Mouse (Mus musculus) CH12.LX (cell line): ENCODE measurements around the gene Gimap7.

Experiments used
- CHD2 ChIP-seq: IDR thresholded peaks from 2 replicates; pipeline ENCODE4 v1.6.1; 2011; ENCODE audit warnings: low read length, improper control_type of control experiment
- CTCF ChIP-seq, 2 experiments: IDR thresholded peaks in 1 of 2; conservative IDR thresholded peaks in 1 of 2; 2 replicates each; pipeline ENCODE4 v1.5.1; 2011 to 2012; ENCODE audit warnings: low read depth in 2 of 2, low read length in 2 of 2, improper control_type of control experiment in 1 of 2, inconsistent platforms in 1 of 2, mild to moderate bottlenecking in 1 of 2, moderate library complexity in 1 of 2
- ELF1 ChIP-seq: IDR thresholded peaks from 2 replicates; pipeline ENCODE4 v1.6.1; 2014; ENCODE audit warnings: low read depth, mild to moderate bottlenecking, inconsistent platforms, low read length, improper control_type of control experiment
- EP300 ChIP-seq: IDR thresholded peaks from 2 replicates; pipeline ENCODE4 v1.6.1; 2011; ENCODE audit warnings: low read length, improper control_type of control experiment
- MAFK ChIP-seq: IDR thresholded peaks from 2 replicates; pipeline ENCODE4 v1.6.1; 2011; ENCODE audit warnings: low read length, improper control_type of control experiment; ENCODE audit not compliant: insufficient replicate concordance
- MAX ChIP-seq: IDR thresholded peaks from 2 replicates; pipeline ENCODE4 v1.6.1; 2011; ENCODE audit warnings: low read length, improper control_type of control experiment
- NELFE ChIP-seq: IDR thresholded peaks from 2 replicates; pipeline ENCODE4 v1.6.1; 2011; ENCODE audit warnings: low read depth, low read length, improper control_type of control experiment
- NRF1 ChIP-seq: IDR thresholded peaks from 2 replicates; pipeline ENCODE4 v1.6.1; 2014; ENCODE audit warnings: low read depth, mild to moderate bottlenecking, inconsistent platforms, low read length, improper control_type of control experiment, moderate library complexity
- PAX5 ChIP-seq: IDR thresholded peaks from 2 replicates; pipeline ENCODE4 v1.6.1; 2012; ENCODE audit warnings: low read length, inconsistent platforms, mixed read lengths
- POLR2A ChIP-seq: IDR thresholded peaks from 2 replicates; pipeline ENCODE4 v1.6.1; 2011; ENCODE audit warnings: low read depth, mild to moderate bottlenecking, improper control_type of control experiment, low read length
- POLR2AphosphoS2 ChIP-seq: IDR thresholded peaks from 2 replicates; pipeline ENCODE4 v1.6.1; 2011; ENCODE audit warnings: low read depth, low read length, improper control_type of control experiment
- SMC3 ChIP-seq: IDR thresholded peaks from 2 replicates; pipeline ENCODE4 v1.6.1; 2011; ENCODE audit warnings: low read depth, low read length, improper control_type of control experiment
- USF1 ChIP-seq: IDR thresholded peaks from 2 replicates; pipeline ENCODE4 v1.6.1; 2014; ENCODE audit warnings: low read depth, mild to moderate bottlenecking, inconsistent platforms, low read length, improper control_type of control experiment
- ZMIZ1 ChIP-seq: IDR thresholded peaks from 2 replicates; pipeline ENCODE4 v1.6.1; 2012; ENCODE audit warnings: low read depth, mild to moderate bottlenecking, inconsistent platforms, low read length, improper control_type of control experiment

GRCm38 (mm10) chr6:48685694-48686665, 32.4 kb upstream of the Gimap7 start:
- TF ChIP-seq CTCF (conservative IDR thresholded peaks at IDR 0.05 in 1 of 2, IDR thresholded peaks at IDR 0.05 in 1 of 2; ENCODE audit: low read depth in 2 of 2, low read length in 2 of 2) (no peak), PAX5 (no peak), POLR2A (peak; percentile 48), EP300 (no peak), USF1 (no peak), ZMIZ1 (0 out of 2 replicates have a peak, but pooled peaks have one; percentile 61), MAX (no peak), SMC3 (no peak), NRF1 (no peak), NELFE (no peak), CHD2 (peak; percentile 59), ELF1 (0 out of 2 replicates have a peak, but pooled peaks have one; percentile 13), POLR2AphosphoS2 (peak; percentile 63; the same call in 1 of the 2 replicates), MAFK (no peak)
